Mouse (Mus musculus) ES-E14 (cell line): ENCODE measurements around the gene Cnfn. TPM values are rescaled to one million over a fixed set of nuclear protein-coding genes. Genes with fewer than 3 reads are reported as not detected.

Experiments
- DNase-seq: peaks from one replicate; pipeline ENCODE4 v3.0.0-alpha.2; 2013; ENCODE audit warnings: low read depth, low spot score
- H3K27ac ChIP-seq: 2 replicates; pipeline ENCODE4 v1.5.1; 2012; ENCODE audit warnings: low read depth, mild to moderate bottlenecking, low read length, moderate library complexity, mixed read lengths; ENCODE audit not compliant: poor library complexity, insufficient read depth, severe bottlenecking
- H3K36me3 ChIP-seq: 2 replicates; pipeline ENCODE4 v1.6.1; 2012; ENCODE audit warnings: mild to moderate bottlenecking, low read length, moderate library complexity, mixed read lengths; ENCODE audit not compliant: control insufficient read depth, poor library complexity, insufficient read depth, severe bottlenecking
- H3K4me1 ChIP-seq, 2 experiments: fragments of 150-350 bp in 1 of 2; sonication (generic) in 1 of 2; 2 replicates each; pipeline ENCODE4 v1.6.1; 2012; ENCODE audit warnings: low read length in 2 of 2, mild to moderate bottlenecking in 1 of 2, mixed read lengths in 1 of 2; ENCODE audit not compliant: control insufficient read depth in 2 of 2, insufficient read depth in 2 of 2, poor library complexity in 1 of 2
- H3K4me3 ChIP-seq, 2 experiments: fragments of 150-350 bp in 1 of 2; sonication (generic) in 1 of 2; 2 replicates each; pipeline ENCODE4 v1.5.1; 2012; ENCODE audit warnings: low read length in 2 of 2, low read depth in 1 of 2, mild to moderate bottlenecking in 1 of 2, mixed read lengths in 1 of 2; ENCODE audit not compliant: insufficient read depth in 1 of 2, poor library complexity in 1 of 2, severe bottlenecking in 1 of 2
- H3K9ac ChIP-seq: 2 replicates; pipeline ENCODE4 v1.6.1; 2012; ENCODE audit warnings: low read depth, mild to moderate bottlenecking, low read length, mixed read lengths; ENCODE audit not compliant: poor library complexity, insufficient read depth, severe bottlenecking
- H3K9me3 ChIP-seq: fragments of 150-350 bp; sonication (generic); 2 replicates; pipeline ENCODE4 v1.6.1; 2012; ENCODE audit warnings: low read depth, mild to moderate bottlenecking, low read length; ENCODE audit not compliant: control insufficient read depth, insufficient read depth
- CHD2 ChIP-seq: IDR thresholded peaks from 2 replicates; pipeline ENCODE4 v1.6.1; 2014; ENCODE audit warnings: mild to moderate bottlenecking, low read depth, low read length, inconsistent platforms
- HCFC1 ChIP-seq: IDR thresholded peaks from 2 replicates; pipeline ENCODE4 v1.6.1; 2012; ENCODE audit warnings: low read length, inconsistent platforms, borderline replicate concordance; ENCODE audit not compliant: insufficient read depth
- MAFK ChIP-seq: IDR thresholded peaks from 2 replicates; pipeline ENCODE4 v1.6.1; 2014; ENCODE audit warnings: mild to moderate bottlenecking, low read depth, low read length, inconsistent platforms; ENCODE audit not compliant: insufficient read depth
- ZC3H11A ChIP-seq: IDR thresholded peaks from 2 replicates; pipeline ENCODE4 v1.6.1; 2012; ENCODE audit warnings: low read depth, mild to moderate bottlenecking, inconsistent platforms, low read length, borderline replicate concordance
- ZNF384 ChIP-seq: IDR thresholded peaks from 2 replicates; pipeline ENCODE4 v1.6.1; 2012; ENCODE audit warnings: low read depth, low read length, inconsistent platforms
- in situ Hi-C, 2 experiments: fragments of 600-800 bp; cut with MboI; formaldehyde crosslinking; loops; one replicate each; pipeline ENCODE4 v1.15.1; 2025; ENCODE audit warnings: low sequenced_read_pairs in 2 of 2, inconsistent platforms in 1 of 2; ENCODE audit not compliant: unreplicated experiment in 2 of 2
- total RNA-seq: library from RNA; depleted of rRNA; stranded (reverse); fragments of 300-350 nt; gene quantifications from 2 replicates; pipeline ENCODE4 v1.2.3, GENCODE M21; 2012

Cnfn gene
- total RNA-seq, 1 experiment = not detected

DNA sequence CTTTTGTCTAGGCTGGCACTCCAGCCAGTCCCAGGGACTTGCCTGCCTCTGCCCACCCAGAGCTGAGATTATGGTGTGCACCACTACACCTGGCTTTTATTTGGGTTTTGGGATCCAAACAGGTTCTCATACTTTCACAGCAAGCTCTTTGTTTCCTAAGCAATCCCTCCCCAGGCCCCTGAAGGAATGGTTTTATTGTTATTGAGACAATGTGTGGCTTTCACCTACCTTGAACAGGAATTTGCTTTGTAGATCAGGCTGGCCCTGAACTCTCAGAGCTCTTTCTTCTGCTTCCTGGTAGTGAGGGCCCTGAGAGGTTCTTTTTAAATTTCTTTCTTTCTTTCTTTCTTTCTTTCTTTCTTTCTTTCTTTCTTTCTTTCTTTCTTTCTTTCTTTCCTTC lies 13.0 kb upstream of the Cnfn start:
- in situ Hi-C loops = no loop called here
- DNase-seq = no peak
- peaks cover 0 to 6% of the 10 kb centered on the region in 2 experiments; a peak in 2 of 4 replicates for H3K4me1 ChIP-seq

DNA sequence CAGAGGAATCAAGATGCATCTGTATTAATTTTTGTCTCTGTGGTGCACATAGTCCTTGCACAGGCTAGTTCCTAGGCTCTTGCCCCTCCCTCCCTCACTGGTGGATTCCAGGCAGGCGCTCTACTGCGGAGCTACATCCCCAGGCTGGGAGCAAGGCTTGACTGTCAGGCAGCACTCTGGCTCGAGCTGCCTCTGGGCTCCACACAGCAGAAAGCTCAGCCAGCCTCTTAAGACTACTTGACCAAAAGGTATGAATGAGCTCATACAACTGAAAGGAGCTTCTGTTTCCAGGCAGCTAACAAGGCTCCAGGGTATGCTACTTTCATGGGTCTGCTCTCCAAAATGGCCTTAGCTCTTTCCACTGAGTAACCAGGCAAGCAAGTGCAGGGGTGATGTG lies 11.8 kb upstream of the Cnfn start:
- no peak for DNase-seq
- Histone ChIP-seq H3K9ac (no peak overlapping the region), H3K4me1 (peaks cover 0 to 15% of the 10 kb centered on the region in 2 experiments; a peak in 2 of 4 replicates), H3K27ac (no peak overlapping the region), H3K36me3 (no peaks in the 10 kb centered on the region; the same call in 1 of the 2 replicates), H3K9me3 (no peaks in the 10 kb centered on the region), H3K4me3 (no peak overlapping the region)
- in situ Hi-C loops = no loop called here
- TF ChIP-seq MAFK (no peak), HCFC1 (no peak), CHD2 (no peak), ZC3H11A (no peak), ZNF384 (no peak)

More for the DNA sequence above, 13.0 kb upstream of the Cnfn start:
- Histone ChIP-seq H3K4me3 (no peak overlapping the region), H3K36me3 (no peaks in the 10 kb centered on the region; the same call in 1 of the 2 replicates), H3K27ac (no peak overlapping the region), H3K9me3 (no peaks in the 10 kb centered on the region), H3K9ac (no peak overlapping the region)
- no peak for TF ChIP-seq ZNF384
- no peak for TF ChIP-seq ZC3H11A
- no peak for TF ChIP-seq CHD2
- TF ChIP-seq HCFC1 = no peak
- TF ChIP-seq MAFK = no peak

DNA sequence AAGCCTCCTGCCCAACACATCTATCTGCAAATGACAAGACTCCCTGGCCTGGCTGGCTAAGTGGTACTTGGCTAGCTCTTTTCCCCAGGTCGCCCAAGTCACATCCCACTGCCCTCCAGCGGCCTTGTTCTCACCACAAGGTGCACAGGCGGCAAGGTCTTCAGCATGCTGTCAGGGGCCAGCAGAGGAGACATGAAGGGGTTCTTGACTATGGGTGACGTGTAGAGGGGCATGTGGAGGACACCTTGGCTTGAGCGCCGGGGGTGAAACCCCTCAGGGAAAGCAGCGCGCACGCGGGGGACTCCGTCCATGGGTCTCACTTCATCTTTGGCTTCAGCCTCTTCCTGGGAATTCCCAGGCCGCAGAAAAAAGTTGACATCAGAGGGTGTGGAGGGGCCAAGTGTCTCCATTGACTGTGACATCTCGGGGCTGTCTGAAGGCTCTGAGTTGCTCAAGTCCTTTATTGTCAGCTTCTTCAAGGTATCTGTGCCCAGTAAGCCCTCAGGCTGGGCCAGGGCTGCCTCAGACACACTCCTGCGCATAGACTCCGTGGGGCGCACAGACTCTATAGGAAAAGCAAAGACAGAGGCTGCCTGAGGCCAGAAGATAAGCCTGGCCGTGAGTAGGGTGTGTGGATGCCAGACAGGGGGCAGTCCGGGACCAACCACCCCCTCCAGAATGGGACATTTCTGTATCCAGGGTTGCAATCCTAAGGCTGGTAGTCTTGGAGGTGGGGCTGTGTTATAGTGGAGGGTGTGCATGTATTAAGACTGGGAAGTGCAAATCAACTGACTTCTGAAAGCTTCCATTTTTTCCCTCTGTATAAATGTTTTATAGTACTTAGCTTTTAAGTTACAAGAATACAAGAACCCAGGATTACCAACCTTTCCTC lies 11.1 kb upstream of the Cnfn start:
- DNase-seq = no peak

DNA sequence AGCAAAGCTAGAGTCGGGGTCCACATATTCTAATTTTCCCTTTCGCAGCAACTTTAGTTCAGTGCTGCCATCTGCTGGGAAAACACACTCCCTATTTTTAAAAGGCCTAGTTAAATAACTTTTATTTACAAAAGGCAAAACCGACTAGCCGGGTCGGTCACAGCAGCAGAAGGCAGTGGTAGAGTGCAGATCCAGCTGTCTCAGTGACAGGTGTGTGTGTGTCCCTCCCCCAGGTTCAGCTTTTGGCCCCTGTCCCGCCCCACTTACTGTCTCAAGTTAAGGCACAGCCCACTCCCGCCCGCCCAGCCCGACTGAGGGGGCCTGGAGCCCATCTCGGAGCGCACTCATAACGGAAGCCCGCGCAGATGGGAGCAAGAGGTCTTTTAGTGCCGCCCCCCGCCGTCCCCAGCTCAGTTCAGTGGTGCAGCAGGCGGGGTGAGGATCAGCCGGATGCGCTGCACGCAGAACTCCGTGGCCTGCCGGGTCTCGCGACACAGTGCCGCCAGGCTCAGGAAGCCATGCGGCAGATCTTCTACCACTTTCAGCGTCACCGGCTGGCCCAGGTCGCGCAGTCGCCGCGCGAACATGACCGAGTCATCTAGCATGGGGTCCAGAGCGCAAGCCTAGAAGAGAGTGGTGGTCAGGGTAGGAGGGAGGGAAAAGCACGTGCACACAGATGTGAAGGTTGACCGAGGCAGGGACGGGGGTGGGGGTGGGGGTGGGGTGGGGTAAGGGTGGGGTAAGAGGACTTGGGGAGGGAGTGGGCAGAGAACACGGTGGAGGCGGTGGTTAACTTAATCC lies 10.2 kb upstream of the Cnfn start:
- in situ Hi-C loops = no loop called here
- TF ChIP-seq CHD2 (peak; percentile 82; the same call in 1 of the 2 replicates), ZC3H11A (no peak)
- DNase-seq = no peak
- Histone ChIP-seq H3K4me1 (peaks cover 0 to 16% of the 10 kb centered on the region in 2 experiments; a peak in 2 of 4 replicates), H3K4me3 (peak overlapping the region; percentile 26 to 61; a peak in 3 of 4 replicates), H3K27ac (no peak overlapping the region), H3K36me3 (no peaks in the 10 kb centered on the region; the same call in 1 of the 2 replicates), H3K9ac (peak overlapping the region; percentile 52), H3K9me3 (no peaks in the 10 kb centered on the region)

More for the DNA sequence above, 11.1 kb upstream of the Cnfn start:
- no peak for TF ChIP-seq ZNF384
- TF ChIP-seq ZC3H11A = no peak
- TF ChIP-seq MAFK = no peak
- TF ChIP-seq HCFC1 = no peak
- TF ChIP-seq CHD2 = no peak
- Histone ChIP-seq H3K4me3 (peak overlapping the region in 1 of 2 experiments; percentile 61; a peak in 2 of 4 replicates), H3K36me3 (no peaks in the 10 kb centered on the region; the same call in 1 of the 2 replicates), H3K27ac (no peak overlapping the region), H3K9ac (no peak overlapping the region; the same call in 1 of the 2 replicates), H3K9me3 (no peaks in the 10 kb centered on the region), H3K4me1 (peaks cover 0 to 16% of the 10 kb centered on the region in 2 experiments; a peak in 2 of 4 replicates)
- in situ Hi-C loops = no loop called here
